Mouse (Mus musculus) forelimb bud, embryonic 11.5 days (tissue): ENCODE results near the gene Gm6034.
"Not testable (repeated sequence)": the region's sequence is repeated elsewhere in the genome, so short reads cannot be mapped to it uniquely, and the experiment has no call there.

Source experiments
- DNase-seq: peaks from one replicate; pipeline ENCODE4 v3.0.0-alpha.2; 2012; ENCODE audit warnings: low read depth, low spot score

Gm6034 gene

DNA sequence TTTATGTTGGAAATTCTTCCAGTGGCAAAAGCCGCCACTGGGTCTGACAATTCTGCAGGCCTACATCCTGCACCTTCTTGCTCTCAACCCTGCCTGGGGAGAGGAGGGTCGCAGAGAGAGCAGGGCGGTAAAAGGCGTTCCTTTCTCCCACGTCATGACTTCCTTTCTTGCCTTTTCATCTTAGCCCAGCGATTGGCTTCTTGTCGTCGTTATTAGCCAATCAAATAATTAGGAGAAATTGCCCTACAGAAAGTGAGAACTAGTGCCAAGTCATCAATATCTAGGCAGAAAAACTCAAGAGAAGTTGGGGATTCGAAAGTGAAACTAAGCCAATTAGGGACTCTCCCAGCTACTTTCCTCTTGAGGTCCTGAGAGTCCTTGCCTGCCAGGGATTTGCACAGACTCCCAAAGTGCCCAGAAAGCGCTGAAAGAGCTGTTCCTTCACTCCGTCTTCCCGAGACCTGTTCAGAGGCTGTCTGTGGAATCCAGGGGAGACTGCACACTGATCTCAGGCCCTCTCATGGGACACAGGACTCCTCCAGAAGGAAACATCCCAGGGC is at the start of gene Gm6034, which contains the start of gene H2-T22:
Gene Gm6034, plus strand, starts transcription at position 352 of the 560 bp plus-strand sequence.
Gene H2-T22, minus strand, starts transcription at position 138 of the 560 bp plus-strand sequence.
- DNase-seq = peak; percentile 74

GRCm38 (mm10) chr17:35993675-35994074 is 49.1 kb upstream of the Gm6034 start:
- DNase-seq = peak; percentile 87

GRCm38 (mm10) chr17:35994175-35994878 is 48.4 kb upstream of the Gm6034 start:
- DNase-seq = peak; percentile 79

DNA sequence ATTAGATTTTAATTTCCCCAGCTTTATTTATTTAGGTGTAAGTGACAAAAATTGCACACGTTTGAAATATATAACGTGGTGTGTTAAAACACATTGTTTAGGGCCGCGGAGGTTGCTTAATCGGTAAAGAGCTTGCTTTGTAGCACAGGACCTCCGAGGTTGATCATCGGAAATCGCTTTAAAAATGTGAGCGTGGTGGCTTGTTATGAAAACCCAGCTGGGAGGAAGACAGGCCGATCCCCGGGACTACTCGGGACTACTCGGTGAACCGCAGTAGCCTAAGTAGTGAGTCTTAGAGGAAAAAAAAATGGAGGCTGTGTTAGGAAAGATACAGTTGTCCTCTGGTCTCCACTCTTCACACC is 47.9 kb upstream of the Gm6034 start:
- no peak for DNase-seq

GRCm38 (mm10) chr17:35996949-35997348 is 45.8 kb upstream of the Gm6034 start:
- DNase-seq = peak; percentile 98

- no peak for DNase-seq
Measured at GRCm38 (mm10) chr17:35997713-35998510, 44.8 kb upstream of the Gm6034 start.

GRCm38 (mm10) chr17:35998545-35999305 is 44.0 kb upstream of the Gm6034 start:
- DNase-seq = no peak

GRCm38 (mm10) chr17:35999356-35999755 is 43.4 kb upstream of the Gm6034 start:
- no peak for DNase-seq

GRCm38 (mm10) chr17:36000349-36000748 is 42.4 kb upstream of the Gm6034 start:
- DNase-seq = no peak

DNA sequence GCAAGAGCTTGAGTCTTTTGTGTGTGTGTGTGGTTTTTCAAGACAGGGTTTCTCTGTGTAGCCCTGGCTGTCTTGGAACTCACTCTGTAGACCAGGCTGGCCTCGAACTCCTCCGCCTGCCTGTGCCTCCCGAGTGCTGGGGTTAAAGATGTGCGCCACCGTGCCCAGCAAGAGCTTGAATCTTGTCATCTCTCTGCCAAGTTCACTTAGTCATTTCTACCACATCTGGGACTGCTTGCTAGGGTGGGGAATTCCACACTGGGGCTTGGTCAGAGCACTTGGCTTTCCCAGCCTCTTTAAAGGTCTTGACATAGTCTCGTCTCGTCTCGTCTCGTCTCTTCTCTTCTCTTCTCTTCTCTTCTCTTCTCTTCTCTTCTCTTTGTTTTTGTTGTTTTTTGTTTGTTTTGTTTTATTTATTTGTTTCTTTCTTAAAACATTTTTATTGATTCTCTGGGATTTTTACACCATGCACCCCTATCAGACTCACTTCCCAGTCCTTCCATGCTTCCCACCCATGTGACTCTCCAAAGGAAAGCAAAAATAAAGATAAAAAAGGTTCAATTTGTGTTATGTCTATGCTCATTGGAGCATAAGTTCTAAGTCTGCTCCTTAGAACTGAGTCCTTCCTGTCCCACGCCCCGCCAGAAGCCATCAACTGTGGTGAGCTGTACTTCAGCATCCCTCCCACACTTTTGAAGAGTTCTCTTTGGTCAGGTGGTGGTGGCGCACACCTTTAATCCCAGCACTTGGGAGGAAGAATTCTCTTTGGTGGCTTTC is 41.5 kb upstream of the Gm6034 start:
- no peak for DNase-seq

- DNase-seq = no peak
Measured at GRCm38 (mm10) chr17:36001966-36002365, 40.8 kb upstream of the Gm6034 start.

- DNase-seq = no peak
Measured at GRCm38 (mm10) chr17:36003331-36003730, 39.4 kb upstream of the Gm6034 start.

GRCm38 (mm10) chr17:36004409-36004808 is 38.4 kb upstream of the Gm6034 start:
- not testable (repeated sequence) for DNase-seq

DNA sequence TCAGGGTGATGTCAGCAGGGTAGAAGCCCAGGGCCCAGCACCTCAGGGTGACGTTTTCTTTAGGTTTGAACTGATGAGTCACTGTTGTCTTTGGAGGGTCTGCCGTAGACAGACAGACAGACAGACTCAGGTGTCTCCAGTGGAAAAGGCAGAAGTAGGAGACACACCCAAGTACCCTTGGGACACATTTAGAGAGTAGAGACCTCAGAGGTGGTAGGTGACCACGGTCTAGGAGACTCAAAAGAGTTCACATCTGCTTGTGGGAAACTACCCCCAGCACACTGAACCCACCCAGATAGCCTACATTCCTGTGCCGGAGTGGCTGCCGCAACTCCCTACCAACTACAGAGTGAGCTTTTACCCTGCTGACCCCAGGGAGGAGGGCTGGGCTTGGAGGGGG is 27.8 kb upstream of the Gm6034 start:
- DNase-seq = no peak

- DNase-seq = no peak
Measured at GRCm38 (mm10) chr17:36017046-36017445, 25.7 kb upstream of the Gm6034 start.

GRCm38 (mm10) chr17:36018979-36019378 is 23.8 kb upstream of the Gm6034 start:
- no peak for DNase-seq

GRCm38 (mm10) chr17:36019519-36019918 is 23.2 kb upstream of the Gm6034 start:
- DNase-seq = no peak

DNA sequence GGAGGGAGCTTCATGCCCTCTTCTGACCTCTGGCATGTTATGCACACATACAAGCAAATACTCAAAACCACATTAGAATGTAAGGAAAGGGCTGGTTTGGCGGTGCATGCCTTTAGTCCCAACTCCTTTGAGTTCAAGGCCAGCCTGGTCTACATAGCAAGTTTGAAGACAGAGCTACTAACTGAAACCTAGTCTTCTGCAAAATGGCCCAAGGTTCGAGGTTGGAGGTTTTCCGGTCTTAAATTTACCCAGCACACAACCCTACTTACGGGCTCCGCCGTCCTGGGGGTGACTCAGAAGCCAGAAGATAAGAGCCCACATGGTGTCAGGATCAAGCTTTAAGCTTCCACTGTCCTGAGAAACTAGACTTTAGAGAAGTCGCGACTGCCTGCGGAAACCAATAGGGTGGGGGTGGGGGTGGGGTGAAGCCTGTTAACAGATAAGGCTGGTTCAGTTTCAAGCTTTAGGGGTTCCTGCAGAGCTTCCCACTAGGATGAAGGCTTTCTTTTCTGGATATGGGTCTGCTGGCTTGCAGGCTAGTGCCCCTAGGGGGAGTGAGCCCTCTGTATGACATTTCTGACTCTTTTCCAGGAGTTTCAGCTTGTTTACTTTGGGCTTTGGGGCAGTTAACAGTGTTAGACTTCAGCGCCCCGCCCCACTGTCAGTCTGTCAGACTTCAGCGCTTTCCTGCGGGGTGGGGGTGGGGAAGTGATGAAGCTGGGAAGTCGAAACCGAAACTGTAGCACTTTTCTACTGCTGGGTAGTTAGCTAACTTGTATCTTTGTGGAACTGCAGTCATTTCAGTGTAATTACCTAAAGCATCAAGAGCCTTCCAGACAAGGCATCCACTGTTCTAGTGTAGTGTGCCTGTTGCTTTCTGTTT is 22.3 kb upstream of the Gm6034 start, which contains the start of gene H2-T24:
Gene H2-T24, minus strand, starts transcription at position 370 of the 883 bp plus-strand sequence.
- no peak for DNase-seq

GRCm38 (mm10) chr17:36021309-36021708 is 21.5 kb upstream of the Gm6034 start:
- no peak for DNase-seq

GRCm38 (mm10) chr17:36022098-36022497 is 20.7 kb upstream of the Gm6034 start:
- DNase-seq = no peak
